Mouse (Mus musculus): Measurements from ENCODE around the gene Lrrc3b.

Gene Lrrc3b

GRCm38 (mm10) chr14:15325872-15326271 lies 112.9 kb downstream of the Lrrc3b start:
- no peak for DNase-seq

DNA sequence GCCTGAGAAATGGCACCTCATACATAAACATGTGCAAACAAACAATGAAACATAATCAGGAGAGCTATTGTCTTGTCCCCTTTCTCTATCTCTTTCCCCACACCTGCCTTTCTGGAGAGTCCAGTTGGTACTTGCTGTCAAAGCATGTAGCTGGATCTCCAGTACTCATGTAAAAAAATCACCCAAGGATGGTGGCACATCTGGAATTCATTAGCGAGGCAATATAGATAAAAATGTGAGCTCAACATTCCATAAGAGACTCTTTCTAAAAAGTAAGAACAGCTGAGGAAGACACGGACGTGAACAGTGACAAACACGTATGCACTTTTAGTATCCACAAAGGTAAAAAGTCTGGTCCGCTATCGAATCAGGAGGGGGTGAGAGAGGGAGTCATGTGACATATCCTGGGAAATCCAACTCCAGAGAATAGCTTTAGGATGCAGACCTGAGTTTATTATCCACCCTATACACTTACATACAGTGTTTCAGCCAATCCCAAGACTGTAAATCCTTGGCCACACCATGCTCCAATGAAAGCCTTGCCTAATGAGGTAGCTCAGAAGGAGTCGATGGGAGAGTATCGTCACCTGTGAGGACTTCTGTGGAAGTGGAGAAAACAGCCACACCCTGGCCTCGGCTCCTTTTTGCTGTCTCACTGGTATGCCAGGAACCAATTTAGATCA lies 116.2 kb downstream of the Lrrc3b start:
- no peak for DNase-seq

- no peak for DNase-seq
These were observed 119.3 kb downstream of the Lrrc3b start for GRCm38 (mm10) chr14:15319399-15319915.

GRCm38 (mm10) chr14:15308576-15308975 lies 130.2 kb downstream of the Lrrc3b start:
- no peak for DNase-seq
